Mouse (Mus musculus) ES-Bruce4 (cell line): ENCODE measurements around the gene Fli1.

Experiments used
- CTCF ChIP-seq: IDR thresholded peaks from one replicate; pipeline ENCODE4 v1.8.1; 2011; ENCODE audit warnings: low read depth, low read length
- POLR2A ChIP-seq: IDR thresholded peaks from one replicate; pipeline ENCODE4 v1.8.1; 2011; ENCODE audit warnings: low read length; ENCODE audit not compliant: insufficient read depth

GRCm38 (mm10) chr9:32425321-32425720, 117.3 kb downstream of the Fli1 start:
- TF ChIP-seq CTCF = no peak
- TF ChIP-seq POLR2A = no peak
